Mouse (Mus musculus) gastrocnemius, postnatal 10 days (tissue): Measurements from ENCODE around the gene Gm9844. TPM values are rescaled to one million over a fixed set of nuclear protein-coding genes. Genes with fewer than 3 reads are reported as not detected.
"Not testable (repeated sequence)": the region's sequence is repeated elsewhere in the genome, so short reads cannot be mapped to it uniquely, and the experiment has no call there.

Source experiments
- DNase-seq: peaks from one replicate; pipeline ENCODE4 v3.0.0; 2021; ENCODE audit warnings: mixed read lengths
- total RNA-seq, 2 experiments: library from RNA; stranded (reverse); gene quantifications; 2 replicates each; pipeline ENCODE4 v1.2.3; 2021

Gm9844 gene
- total RNA-seq, 2 experiments from 2014 or later: 1.7 TPM; not detected in 1

DNA sequence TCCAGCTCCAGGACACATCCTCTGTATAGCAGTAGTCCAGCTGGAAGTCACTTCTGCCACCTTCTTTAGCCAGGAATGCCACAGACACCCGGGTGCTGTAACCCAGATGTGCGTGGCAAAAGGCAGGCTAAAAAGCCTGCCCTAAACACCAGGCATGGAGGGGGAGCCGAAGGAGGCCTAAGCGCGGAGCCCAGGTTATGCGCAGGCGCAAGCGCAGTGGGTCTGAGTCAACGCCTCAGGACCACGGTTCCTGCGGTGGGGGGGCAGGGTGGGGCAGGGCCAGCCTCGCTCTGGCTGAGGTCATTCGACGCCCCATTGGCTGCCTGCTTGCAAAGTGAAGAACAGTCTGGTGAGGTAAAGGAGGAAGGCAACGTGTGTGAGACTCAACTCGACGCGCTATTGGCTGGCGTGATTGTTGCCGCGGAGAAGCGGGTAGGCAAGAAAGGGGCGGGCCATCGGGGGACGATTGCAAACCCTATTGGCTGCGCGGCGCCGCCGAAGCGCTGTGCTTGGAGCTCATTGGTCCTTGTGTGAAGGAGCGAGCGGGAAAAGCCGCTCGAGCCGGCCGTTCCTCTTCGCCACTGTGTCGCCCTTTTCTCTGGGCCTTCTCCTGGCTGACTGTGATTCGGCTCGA lies 7.6 kb downstream of the Gm9844 start, which contains the start of the genes Lypd4 and Dmrtc2:
TSS of gene Lypd4 (minus strand) at position 410 of the 634 bp plus-strand sequence.
TSS of gene Dmrtc2 (plus strand) at position 526 of the 634 bp plus-strand sequence.
- DNase-seq: no peak

DNA sequence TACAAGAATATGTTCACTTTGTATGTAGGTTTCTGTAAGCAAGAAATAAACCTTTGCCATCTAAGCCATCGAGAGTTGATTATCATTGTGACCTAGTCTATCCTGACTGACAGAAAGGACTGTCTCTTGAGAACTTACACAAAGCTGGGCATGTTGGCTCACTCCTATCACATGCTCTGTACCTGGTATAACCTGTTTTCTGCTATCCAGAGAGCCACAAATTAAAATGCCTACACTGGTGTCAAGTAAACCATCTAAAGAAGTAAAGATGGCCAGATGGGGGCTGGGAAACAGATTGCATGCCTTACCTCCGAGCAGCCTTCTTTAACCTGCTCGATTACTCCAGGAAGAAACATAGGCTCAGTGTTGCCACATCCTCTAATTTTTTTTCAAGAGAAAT lies 15.6 kb downstream of the Gm9844 start:
- no peak for DNase-seq

DNA sequence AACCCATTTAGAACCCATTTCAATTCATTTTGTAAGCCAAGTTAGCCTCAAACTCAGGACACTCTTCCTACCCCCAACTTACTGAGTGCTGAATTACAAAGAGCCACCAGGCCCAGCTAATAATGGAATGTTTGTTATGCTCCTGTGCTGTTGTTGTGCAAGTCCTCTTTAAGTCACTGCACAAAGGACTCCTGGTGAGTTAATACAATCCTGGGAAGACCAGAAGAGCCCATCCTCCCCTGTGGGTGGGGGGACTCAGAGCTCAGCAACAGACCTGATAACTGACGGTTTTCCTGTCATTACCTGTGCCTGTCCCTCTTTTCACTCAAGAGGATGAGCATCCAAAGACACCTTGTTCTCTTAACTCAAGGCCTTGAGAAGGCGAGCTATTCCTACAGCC lies 17.6 kb downstream of the Gm9844 start:
- DNase-seq: no peak

DNA sequence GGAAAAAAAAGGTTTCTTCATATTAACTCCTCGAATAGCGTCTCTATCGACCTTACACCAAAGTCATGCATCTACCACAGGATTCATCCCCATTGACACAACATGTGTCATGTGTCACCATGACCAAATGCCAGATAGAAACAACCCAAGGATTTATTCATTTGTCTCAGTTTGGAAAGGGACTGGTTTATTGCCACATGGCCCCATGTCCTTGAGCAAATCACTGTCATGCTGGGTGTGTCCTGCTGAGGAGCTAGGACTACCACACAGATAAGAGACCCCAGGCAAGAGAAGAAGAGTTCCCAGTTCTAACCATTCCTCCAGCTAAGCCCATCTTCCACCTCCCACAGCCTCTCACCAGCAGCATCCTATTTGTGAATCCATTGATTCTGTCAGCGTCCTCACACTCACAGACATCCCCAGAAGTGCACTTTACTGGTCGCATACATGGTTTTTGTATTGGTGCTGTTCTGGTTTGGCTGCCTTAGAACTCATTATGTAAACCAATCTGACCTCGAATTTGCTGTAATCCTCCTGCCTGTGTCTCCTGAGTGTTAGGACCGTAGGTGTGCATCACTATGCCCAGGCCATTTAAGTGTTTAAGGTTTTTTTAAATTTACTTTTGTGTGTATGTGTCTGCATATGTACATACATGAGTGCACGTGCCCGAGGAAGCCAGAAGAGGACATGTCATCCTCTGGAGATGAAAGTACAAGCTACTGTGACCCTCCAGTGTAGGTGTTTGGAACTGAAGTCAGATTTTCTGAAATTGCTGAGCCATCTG lies 20.6 kb downstream of the Gm9844 start:
- no peak for DNase-seq

DNA sequence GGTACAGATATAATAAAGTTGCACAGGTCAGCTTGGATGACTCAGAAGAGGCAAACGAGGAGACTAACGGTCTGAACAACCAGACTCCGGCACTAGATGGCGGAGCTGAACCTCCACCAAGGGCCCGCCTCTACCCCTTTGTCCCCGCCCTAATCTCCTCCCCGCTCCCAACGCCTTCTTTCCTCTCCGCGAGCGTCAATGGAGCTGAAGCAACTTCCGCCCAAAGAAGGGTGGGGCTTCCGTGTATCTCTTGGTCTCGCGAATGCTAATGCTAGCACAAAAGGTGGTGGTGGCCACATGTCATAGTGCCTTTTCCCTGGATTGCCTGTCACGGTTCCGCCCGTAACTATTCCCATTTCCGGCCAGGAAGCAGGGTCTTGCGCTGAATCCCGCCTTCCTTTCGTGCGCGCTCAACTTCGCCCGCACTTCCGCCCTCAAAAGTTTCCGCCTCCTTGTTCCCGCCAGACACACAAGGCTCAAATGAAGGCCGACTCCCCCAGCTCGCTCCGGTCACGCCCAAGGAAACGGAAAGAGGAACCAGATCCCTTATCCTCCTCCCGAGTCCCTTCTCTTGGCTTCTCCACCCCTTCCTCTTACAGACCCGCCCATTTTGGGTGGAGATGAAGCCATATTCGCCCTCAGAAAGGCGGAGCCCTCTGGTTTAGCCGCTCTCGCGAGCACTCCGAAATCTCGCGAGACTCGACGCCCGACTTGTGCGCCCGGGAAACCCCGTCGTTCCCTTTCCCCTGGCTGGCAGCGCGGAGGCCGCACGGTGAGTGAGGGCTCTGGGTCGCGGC lies 22.1 kb downstream of the Gm9844 start, which contains the start of gene Rps19:
TSS of gene Rps19 (plus strand) at position 476 of the 797 bp plus-strand sequence.
- DNase-seq: peak; percentile 99

DNA sequence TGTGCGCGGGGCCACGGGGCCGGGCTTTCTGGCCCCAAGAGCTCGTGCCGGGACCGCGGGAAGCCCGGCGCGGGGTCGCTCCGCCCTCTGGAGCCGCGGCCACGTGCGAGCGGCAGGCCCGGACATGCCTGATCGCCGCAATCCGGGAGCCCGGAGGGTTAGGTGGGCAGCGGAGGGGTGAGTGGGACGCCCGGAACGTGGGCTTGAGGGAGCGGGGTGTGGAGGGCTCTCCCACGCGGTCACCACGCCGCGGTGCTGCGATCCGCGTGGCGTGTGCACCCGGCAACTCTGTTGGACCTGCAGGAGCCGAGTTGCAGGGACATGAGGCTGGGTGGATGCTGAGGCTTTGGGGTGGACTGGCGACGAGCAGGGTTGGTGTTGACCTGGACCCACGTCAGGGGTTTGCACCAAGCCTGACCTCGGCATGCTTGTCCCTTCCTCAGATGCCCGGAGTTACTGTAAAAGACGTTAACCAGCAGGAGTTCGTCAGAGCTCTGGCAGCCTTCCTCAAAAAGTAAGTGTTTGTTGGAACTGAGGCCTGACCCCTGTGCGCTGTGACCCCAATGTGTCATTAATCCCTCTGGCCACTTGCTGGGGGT lies 22.8 kb downstream of the Gm9844 start:
- DNase-seq: no peak

DNA sequence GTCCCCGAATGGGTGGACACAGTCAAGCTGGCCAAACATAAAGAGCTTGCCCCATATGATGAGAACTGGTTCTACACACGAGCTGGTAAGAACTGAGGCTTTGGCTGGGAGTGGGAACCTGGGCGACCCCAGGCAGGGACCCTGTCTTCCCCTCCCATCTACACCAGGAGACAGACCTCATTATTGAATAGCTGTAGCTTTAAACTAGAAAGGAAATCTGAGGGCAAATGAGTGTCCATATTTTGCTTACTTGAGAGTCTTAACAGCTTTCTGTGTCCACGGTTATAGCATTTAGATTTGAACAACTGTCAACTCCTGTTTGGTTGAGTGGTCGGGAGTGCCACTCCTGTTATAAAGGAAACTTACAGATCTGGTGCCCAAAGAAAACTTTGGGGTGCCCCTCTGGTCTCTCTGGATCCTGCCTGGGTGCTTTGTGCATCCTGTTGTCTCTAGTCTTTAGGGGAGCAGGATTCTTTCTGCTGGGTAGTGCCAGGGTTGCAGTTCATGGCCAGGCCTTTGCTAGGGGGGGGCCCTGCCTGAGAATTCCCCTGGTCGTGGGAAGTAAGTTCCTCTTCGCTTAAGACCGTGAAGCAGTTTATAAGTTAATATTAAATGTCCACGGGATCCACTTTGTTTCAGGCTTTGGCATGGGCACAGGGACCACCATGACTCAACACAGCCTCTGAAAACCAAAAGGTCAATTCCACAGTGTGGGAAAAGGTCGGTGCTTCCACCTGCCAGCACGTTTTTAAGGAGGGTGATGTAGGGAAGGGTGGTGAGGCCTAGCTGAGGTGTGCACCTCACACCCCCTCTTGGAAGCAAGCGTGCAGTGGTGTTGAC lies 23.7 kb downstream of the Gm9844 start:
- DNase-seq: no peak

DNA sequence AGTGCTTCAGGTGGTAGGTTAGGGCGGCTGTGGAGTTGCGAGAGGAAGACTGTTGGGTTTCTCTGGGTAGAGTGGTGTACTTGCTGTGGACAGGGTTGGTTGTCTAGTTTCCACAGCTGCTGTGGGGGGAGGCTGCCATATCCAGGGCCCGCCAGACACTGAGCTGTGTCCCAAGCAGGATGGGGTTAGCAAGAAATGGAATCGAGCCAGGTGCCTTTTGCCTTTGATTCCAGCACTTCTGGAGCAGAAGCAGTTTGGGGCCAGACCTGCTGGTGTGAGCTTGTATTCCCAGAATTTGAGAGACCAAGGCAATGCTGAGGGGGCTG lies 24.3 kb downstream of the Gm9844 start:
- no peak for DNase-seq

DNA sequence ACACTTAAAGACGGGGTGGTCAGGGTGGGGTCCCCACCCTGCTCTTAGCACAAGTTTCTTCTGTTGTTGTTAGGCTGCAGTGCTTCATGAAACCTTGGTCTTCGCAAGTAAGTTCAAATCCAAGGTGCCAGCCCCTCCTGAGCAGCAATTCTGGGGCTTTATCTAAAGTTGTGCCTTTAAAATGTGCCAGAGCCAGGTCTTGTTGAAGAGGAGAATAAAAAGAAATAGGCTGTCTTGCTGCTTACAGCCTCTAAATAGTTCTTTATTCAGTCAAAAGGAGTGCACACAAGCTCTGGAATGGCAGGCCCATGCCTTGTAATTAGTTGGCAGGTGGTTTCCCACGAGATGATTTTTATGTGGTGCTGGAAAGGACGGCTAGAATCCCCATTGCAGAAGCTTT lies 25.1 kb downstream of the Gm9844 start:
- DNase-seq: no peak

DNA sequence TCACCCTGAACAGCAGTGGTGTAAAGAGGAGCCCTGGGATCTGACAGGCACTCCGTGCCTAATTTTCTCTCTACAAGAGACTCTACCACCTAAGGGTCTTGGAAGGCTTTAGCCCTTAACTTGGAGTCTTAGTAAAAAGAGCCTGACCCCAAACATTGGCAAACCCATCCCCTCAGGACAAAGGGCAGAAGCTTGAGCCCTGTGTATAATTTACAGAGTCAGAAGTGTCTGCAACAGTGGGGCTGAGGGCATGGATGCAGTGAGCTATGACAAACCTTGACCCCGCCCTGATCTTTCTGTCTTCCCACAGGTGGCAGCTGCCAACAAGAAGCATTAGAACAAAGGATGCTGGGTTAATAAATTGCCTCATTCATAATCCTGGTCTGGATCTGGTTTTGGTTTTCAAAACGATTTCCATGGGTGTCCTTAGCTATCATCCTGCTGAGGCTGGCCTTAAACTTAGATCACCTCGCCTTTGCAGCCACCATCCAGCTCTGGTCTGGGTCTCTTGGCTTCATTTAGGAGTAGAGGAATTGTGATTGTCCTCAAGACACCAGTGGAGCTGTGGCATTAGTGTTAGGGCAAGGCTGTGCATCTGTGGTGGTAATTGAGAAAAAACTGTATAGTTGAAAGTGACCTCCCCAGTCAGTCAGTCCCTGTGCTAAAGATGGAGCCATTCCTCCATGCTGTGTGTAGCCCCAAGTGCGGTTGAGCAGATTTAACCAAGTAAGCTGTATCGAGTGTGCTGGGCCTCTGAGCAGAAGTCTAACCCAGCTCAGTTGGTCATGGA lies 27.6 kb downstream of the Gm9844 start:
- DNase-seq: no peak

DNA sequence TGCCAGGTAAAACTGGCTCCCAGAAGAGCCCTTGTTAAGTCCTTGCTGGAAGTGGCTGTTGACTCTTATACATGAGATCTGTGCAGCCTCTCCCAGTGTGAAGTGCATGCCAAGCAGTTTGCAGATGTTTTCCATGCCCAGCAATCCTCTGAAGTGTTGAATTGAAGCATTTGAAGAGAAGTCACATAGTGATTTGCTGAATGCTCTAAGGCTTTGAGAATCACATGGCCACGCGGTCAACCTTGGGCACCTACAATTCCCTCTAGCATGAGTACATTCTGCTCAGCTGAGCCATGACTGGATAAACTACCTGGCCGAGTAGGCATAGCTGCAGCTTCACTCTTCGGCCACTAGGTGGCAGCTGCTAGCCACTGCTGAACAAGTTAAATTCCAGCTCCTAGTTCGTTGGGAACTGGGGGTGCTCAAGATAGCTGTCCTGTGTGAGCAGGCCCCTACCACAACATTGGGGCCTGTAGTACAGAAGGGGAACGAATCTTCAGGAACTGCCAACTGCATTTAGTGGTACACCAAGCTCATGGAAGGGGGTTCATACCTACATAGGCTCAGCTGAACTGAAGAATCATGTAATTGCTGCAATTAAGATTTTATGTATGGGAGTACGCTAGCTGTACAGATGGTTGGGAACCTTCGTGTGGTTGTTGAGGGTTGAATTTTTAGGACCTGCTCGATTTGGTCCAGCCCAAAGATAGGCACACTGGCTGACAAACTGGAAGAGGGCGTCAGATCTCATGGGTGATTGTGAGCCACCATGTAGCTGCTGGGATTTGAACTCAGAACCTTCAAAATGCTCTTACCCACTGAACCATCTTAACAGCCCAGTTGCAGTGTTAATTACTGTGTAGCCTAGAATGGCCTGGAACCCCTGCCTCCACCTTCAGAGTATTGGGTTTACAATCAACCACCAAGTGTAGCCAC lies 28.5 kb downstream of the Gm9844 start:
- DNase-seq: peak; percentile 60

DNA sequence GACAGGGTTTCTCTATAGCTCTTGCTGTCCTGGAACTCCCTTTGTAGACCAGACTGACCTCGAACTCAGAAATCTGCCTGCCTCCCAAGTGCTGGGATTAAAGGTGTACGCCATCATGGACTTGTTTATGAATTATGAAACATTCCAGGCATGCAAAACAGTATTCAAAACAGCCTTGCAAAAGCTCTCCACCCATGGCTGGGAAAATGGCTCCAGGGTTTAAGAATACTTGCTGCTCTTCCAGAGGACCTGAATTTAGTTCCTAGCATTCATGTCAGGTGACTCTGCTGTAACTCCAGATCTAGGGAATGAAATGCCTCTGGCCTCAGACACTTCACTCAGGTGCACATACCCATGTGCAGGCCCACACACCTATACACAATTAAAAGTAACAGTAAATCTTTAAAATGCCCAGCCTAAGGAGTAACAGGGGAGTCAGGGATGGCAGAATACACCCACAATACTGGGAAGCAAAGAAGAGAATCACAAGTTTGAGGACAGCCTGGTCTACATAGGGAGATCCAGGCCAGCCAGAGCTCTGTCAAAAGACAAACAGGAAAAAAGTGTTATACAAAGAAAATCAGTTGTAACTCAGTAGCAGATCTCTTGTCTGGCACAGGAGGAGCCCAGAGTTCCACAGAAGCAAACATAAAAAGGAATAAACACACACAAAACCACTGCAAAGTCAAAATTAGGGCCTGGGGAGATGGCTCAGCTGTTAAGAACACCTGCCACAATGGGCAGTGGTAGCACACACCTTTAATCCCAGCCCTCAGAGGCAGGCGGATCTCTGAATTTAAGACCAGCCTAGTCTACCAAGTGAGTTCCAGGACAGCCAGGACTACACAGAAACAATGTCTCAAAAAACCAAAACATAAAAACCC lies 29.5 kb downstream of the Gm9844 start:
- DNase-seq: no peak

DNA sequence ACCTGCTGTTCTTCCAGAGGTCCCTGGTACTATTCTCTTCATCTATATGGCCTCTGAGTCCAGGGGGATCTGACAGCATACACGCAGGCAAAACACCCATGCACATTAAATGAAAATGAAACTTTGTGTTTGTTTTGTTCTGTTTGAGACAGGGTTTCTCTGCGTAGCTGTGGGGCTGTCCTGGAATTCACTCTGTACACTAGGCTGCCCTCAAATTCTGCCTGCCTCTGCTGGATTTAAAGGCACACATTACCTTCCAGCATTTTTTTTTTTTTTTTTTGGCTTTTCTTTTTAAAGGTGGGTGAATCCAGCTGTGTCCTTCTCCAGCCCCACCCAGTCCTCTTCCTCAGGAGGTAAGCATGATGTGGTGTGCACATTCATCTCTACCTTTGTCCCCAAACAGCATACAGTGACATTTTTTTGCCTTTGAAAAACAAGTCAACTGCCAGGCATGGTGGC lies 30.1 kb downstream of the Gm9844 start:
- DNase-seq: no peak

DNA sequence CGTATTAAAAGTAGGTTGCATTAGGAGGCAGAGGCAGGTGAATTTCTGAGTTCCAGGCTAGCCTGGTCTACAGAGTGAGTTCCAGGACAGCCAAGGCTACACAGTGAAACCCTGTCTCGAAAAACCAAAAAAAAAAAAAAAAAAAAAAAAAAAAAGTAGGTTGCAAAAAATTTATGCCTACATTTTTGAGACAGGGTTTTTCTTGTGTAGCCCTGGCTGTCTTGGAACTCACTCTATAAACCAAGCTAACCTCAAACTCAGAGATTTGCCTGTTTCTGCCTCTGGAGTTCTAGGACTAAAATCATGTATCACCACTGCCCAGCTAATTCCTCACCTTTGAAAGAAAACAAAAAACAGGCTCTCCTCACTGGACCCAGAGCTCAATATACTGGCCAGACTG lies 33.7 kb downstream of the Gm9844 start:
- not testable (repeated sequence) for DNase-seq

DNA sequence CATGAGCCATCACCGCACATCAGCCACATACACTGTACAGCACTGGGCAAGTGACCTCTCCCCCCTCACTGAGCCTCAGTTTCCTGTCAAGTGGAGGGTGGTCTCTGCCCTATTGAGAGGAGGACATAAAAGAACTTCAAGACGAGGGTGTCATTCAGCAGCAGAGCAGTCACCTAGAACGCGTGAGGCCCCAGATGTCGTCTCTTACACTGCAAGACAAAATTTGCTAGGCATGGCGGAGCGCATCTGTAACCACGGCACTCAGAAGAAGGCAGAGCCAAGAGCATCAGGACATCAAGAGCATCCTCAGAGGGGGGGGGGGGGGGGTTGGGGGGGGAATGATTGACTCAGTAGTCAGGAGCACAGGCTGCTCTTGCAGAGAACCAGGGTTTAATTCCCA lies 34.3 kb downstream of the Gm9844 start:
- no peak for DNase-seq

DNA sequence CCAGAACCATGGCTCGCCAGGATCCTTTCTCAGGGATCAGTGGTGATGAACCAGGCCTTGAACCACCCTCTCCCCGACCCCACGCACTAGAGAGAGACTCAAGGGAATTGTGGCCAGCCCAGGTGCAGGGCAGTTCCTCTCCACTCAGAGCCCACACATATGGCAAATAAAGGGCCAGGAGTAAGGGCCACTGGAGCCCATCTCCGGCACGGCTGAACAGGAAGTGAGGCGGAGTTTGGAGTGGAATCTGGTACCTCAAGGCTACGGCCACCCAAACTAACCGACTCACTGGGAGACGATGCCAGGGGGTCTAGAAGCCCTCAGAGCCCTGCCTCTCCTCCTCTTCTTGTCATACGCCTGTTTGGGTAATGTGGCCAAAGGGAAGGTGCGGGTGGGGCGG lies 35.2 kb downstream of the Gm9844 start, which contains the start of gene Cd79a:
TSS of gene Cd79a (plus strand) at position 158 of the 400 bp plus-strand sequence.
- DNase-seq: no peak

DNA sequence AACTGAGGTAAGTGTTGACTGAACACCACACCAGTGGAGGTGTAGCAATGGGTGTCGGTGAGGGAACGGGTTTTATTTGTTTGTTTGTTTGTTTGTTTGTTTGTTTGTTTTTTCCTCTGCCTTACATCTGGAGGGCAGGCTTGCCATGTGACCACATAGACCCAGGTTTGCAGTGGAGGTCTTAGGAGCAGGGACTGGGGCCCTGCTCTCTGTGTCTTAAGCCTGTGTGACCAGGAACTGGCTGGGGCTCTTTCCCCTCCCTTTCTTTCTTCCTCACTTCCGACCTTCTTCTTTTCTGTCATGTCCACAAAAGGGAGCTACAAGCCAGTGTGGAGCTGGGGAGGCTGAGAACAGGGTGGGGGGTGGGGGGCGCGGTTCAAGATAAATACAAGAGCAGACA lies 35.9 kb downstream of the Gm9844 start:
- DNase-seq: no peak

DNA sequence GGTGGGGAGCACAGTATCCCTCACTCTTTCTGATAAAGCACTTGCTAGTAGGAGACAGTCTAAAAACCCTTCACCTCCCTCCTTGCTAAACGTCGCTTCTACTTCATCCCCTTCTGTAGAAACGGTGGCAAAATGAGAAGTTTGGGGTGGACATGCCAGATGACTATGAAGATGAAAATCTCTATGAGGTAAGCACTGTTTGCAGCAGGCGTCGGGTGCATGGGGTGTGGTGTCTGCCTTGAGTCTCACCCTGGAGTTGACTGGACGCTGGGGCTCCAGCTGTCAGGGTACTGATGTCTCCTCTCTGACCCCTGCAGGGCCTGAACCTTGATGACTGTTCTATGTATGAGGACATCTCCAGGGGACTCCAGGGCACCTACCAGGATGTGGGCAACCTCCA lies 39.1 kb downstream of the Gm9844 start:
- DNase-seq: no peak
